Comparison of ENCODE assay signal across 7 mouse cellular contexts in genomic region chr9:108094998-108095411, GRCm38 (mm10). TPM values are rescaled to one million over a fixed set of nuclear protein-coding genes. Genes with fewer than 3 reads are reported as not detected.
DNase-seq lines count a peak whose midpoint lies in the region; ATAC-seq lines count a peak whose summit lies in the region.

No protein-coding gene starts in this region.

- H3K27ac ChIP-seq in embryonic facial prominence, embryonic 11.5 days (replicated peaks; ENCODE audit: low read depth, low read length): 0 out of 2 replicates have a peak overlapping the region, but pooled peaks have one; percentile 9
- H3K27ac ChIP-seq in hindbrain, embryonic 10.5 days: peak overlapping the region; percentile 93
- H3K27ac ChIP-seq in liver, embryonic 16.5 days (ENCODE audit: low read length): peak overlapping the region; percentile 100

- H3K36me3 ChIP-seq in embryonic facial prominence, embryonic 11.5 days (replicated peaks; ENCODE audit: control insufficient read depth, insufficient read depth, low read depth, low read length): peaks cover 2% of the 10 kb centered on the region
- peaks cover 38% of the 10 kb centered on the region for H3K36me3 ChIP-seq in hindbrain, embryonic 10.5 days
- H3K36me3 ChIP-seq in liver, embryonic 16.5 days (ENCODE audit: control insufficient read depth, insufficient read depth): peaks cover 32% of the 10 kb centered on the region

- ATAC-seq in embryonic facial prominence, embryonic 11.5 days (replicated peaks; ENCODE audit: insufficient number of reproducible peaks, low FRiP score, low TSS enrichment, low read depth): peak; percentile 25; the same call in 1 of the 2 replicates
- peak; percentile 86 for ATAC-seq in liver, embryonic 16.5 days (ENCODE audit: low read depth)

- peak overlapping the region; percentile 84 for H3K9ac ChIP-seq in embryonic facial prominence, embryonic 11.5 days (replicated peaks; ENCODE audit: low read length)
- H3K9ac ChIP-seq in liver, embryonic 16.5 days (ENCODE audit: low read depth, low read length): peak overlapping the region; percentile 99

- no peaks in the 10 kb centered on the region for H3K4me1 ChIP-seq in embryonic facial prominence, embryonic 11.5 days (ENCODE audit: control insufficient read depth, insufficient read depth, low read length)
- peaks cover 49% of the 10 kb centered on the region for H3K4me1 ChIP-seq in hindbrain, embryonic 10.5 days (replicated peaks)
- peaks cover 61% of the 10 kb centered on the region for H3K4me1 ChIP-seq in liver, embryonic 16.5 days (ENCODE audit: control insufficient read depth, low read depth, low read length)

- peak; percentile 44 for DNase-seq in thymus, postnatal 25 days
- DNase-seq in thymus, adult 18-20 months: no peak
- peak; percentile 18 for DNase-seq in embryonic facial prominence, embryonic 11.5 days (ENCODE audit: low spot score)
- peak; percentile 52 for DNase-seq in hindbrain, embryonic 10.5 days (ENCODE audit: low spot score)
- DNase-seq in spleen, postnatal 36 days (ENCODE audit: low spot score in 2 of 2): peak; percentile 74 to 84
- no peak for DNase-seq in urinary bladder, postnatal 36 days (ENCODE audit: low spot score in 2 of 2)

- H3K27me3 ChIP-seq in embryonic facial prominence, embryonic 11.5 days (ENCODE audit: control insufficient read depth, insufficient read depth, low read length): no peaks in the 10 kb centered on the region
- H3K27me3 ChIP-seq in hindbrain, embryonic 10.5 days (ENCODE audit: insufficient read depth, poor library complexity, severe bottlenecking): no peaks in the 10 kb centered on the region
- no peaks in the 10 kb centered on the region for H3K27me3 ChIP-seq in liver, embryonic 16.5 days (ENCODE audit: control insufficient read depth, insufficient read depth, low read depth, low read length)

- peak overlapping the region; percentile 88 for H3K4me2 ChIP-seq in embryonic facial prominence, embryonic 11.5 days (ENCODE audit: low read depth, low read length)
- peak overlapping the region; percentile 94 for H3K4me2 ChIP-seq in liver, embryonic 16.5 days (ENCODE audit: low read depth, low read length)

- no peaks in the 10 kb centered on the region for H3K9me3 ChIP-seq in embryonic facial prominence, embryonic 11.5 days (replicated peaks; ENCODE audit: control insufficient read depth, low read length)
- no peaks in the 10 kb centered on the region for H3K9me3 ChIP-seq in hindbrain, embryonic 10.5 days
- no peaks in the 10 kb centered on the region for H3K9me3 ChIP-seq in liver, embryonic 16.5 days (replicated peaks; ENCODE audit: control insufficient read depth, low read length)

- WGBS in embryonic facial prominence, embryonic 11.5 days: 1% methylated on average over 16 of the region's 16 CpGs
- WGBS in hindbrain, embryonic 10.5 days: under 1% methylated on average over 16 of the region's 16 CpGs
- under 1% methylated on average over 16 of the region's 16 CpGs for WGBS in liver, embryonic 16.5 days (ENCODE audit: insufficient replicate concordance)

- H3K4me3 ChIP-seq in embryonic facial prominence, embryonic 11.5 days (ENCODE audit: low read depth, low read length): peak overlapping the region; percentile 77
- H3K4me3 ChIP-seq in hindbrain, embryonic 10.5 days: peak overlapping the region; percentile 94
- peak overlapping the region; percentile 80 for H3K4me3 ChIP-seq in liver, embryonic 16.5 days (ENCODE audit: low read depth, low read length)

RNA-seq across cellular contexts. Expression of gene Apeh, which starts 0.6 kb away (rescaled TPM):
- polyA plus RNA-seq in embryonic facial prominence, embryonic 11.5 days (2014; fragmentation: Nextera tagmentation; extraction: Ambion mirVana): 45.3 and 47.2 TPM in 2 replicates
- 77.0 and 83.8 TPM in 2 replicates for polyA plus RNA-seq in hindbrain, embryonic 10.5 days (2016; fragmentation: Nextera tagmentation; extraction: Ambion mirVana)
- polyA plus RNA-seq in liver, embryonic 16.5 days (2015; fragmentation: Nextera tagmentation; extraction: Ambion mirVana): 167 and 172 TPM in 2 replicates

RNA-seq across cellular contexts. Expression of gene Rnf123, which starts 11.9 kb away (rescaled TPM):
- polyA plus RNA-seq in embryonic facial prominence, embryonic 11.5 days (2014; fragmentation: Nextera tagmentation; extraction: Ambion mirVana): 22.0 and 23.5 TPM in 2 replicates
- polyA plus RNA-seq in hindbrain, embryonic 10.5 days (2016; fragmentation: Nextera tagmentation; extraction: Ambion mirVana): 36.6 and 39.1 TPM in 2 replicates
- polyA plus RNA-seq in liver, embryonic 16.5 days (2015; fragmentation: Nextera tagmentation; extraction: Ambion mirVana): 92.7 and 106 TPM in 2 replicates

RNA-seq across cellular contexts. Expression of gene Mst1, which starts 14.8 kb away (rescaled TPM):
- polyA plus RNA-seq in embryonic facial prominence, embryonic 11.5 days (2014; fragmentation: Nextera tagmentation; extraction: Ambion mirVana): 0.28 and 0.31 TPM in 2 replicates
- 0.34 and 0.39 TPM in 2 replicates for polyA plus RNA-seq in hindbrain, embryonic 10.5 days (2016; fragmentation: Nextera tagmentation; extraction: Ambion mirVana)
- 52.5 and 62.0 TPM in 2 replicates for polyA plus RNA-seq in liver, embryonic 16.5 days (2015; fragmentation: Nextera tagmentation; extraction: Ambion mirVana)

RNA-seq across cellular contexts. Expression of gene Amigo3, which starts 42.0 kb away (rescaled TPM):
- 1.4 and 1.5 TPM in 2 replicates for polyA plus RNA-seq in embryonic facial prominence, embryonic 11.5 days (2014; fragmentation: Nextera tagmentation; extraction: Ambion mirVana)
- 2.4 and 3.4 TPM in 2 replicates for polyA plus RNA-seq in hindbrain, embryonic 10.5 days (2016; fragmentation: Nextera tagmentation; extraction: Ambion mirVana)
- 1.6 and 2.1 TPM in 2 replicates for polyA plus RNA-seq in liver, embryonic 16.5 days (2015; fragmentation: Nextera tagmentation; extraction: Ambion mirVana)

RNA-seq across cellular contexts. Expression of gene Gmppb, which starts 46.0 kb away (rescaled TPM):
- polyA plus RNA-seq in embryonic facial prominence, embryonic 11.5 days (2014; fragmentation: Nextera tagmentation; extraction: Ambion mirVana): 19.2 and 19.9 TPM in 2 replicates
- 24.9 and 30.7 TPM in 2 replicates for polyA plus RNA-seq in hindbrain, embryonic 10.5 days (2016; fragmentation: Nextera tagmentation; extraction: Ambion mirVana)
- polyA plus RNA-seq in liver, embryonic 16.5 days (2015; fragmentation: Nextera tagmentation; extraction: Ambion mirVana): 12.9 and 13.8 TPM in 2 replicates

Comparison
In these comparisons a context has a peak if more than half of its experiments do, and no peak if none do; other contexts are left out.
1. DNase-seq: peak in thymus, postnatal 25 days (single experiment), embryonic facial prominence, embryonic 11.5 days (single experiment), hindbrain, embryonic 10.5 days (single experiment) and spleen, postnatal 36 days (2 of 2); none in thymus, adult 18-20 months (0 of 2) and urinary bladder, postnatal 36 days (0 of 2).
2. H3K27ac ChIP-seq: peak in every context shown above with its lines; median percentile 100 in liver, embryonic 16.5 days; 93 in hindbrain, embryonic 10.5 days; 9 in embryonic facial prominence, embryonic 11.5 days.
3. RNA of gene Mst1, which starts 14.8 kb away (polyA plus RNA-seq): 52.5 to 62.0 TPM in liver, embryonic 16.5 days; 0.34 to 0.39 TPM in hindbrain, embryonic 10.5 days and 0.28 to 0.31 TPM in embryonic facial prominence, embryonic 11.5 days; every median in the first group is over 10 times any median in the second.
4. Peak in every context shown above with its lines, with median percentiles within 50 percentile points of each other: H3K4me3 ChIP-seq.